Mouse (Mus musculus): ENCODE data around the gene Smim4.

- TF ChIP-seq FLI1 (IDR thresholded peaks at IDR 0.05; ENCODE audit: low read length) (no peak), GATA1 (IDR thresholded peaks at IDR 0.05; ENCODE audit: borderline replicate concordance, low read length) (no peak)
These were observed 39.7 kb upstream of the Smim4 start, which contains the start of gene Stab1 for GRCm38 (mm10) chr14:31168425-31168824.

Data from megakaryocyte, embryonic 14.5 days (primary cell).